Mouse (Mus musculus) liver, adult 2 months (tissue): ENCODE measurements around the gene Zfp148.

Experiments used
- CTCF ChIP-seq: fragments of 200-500 bp; IDR thresholded peaks from 2 replicates; pipeline ENCODE4 v1.5.1; 2011; ENCODE audit warnings: low read depth, low read length, control low read depth
- POLR2A ChIP-seq: fragments of 200-500 bp; IDR thresholded peaks from 2 replicates; pipeline ENCODE4 v1.6.1; 2011; ENCODE audit warnings: low read length, control low read depth; ENCODE audit not compliant: insufficient read depth; ENCODE audit errors: extremely low read depth

GRCm38 (mm10) chr16:33459101-33459500 is 78.5 kb downstream of the Zfp148 start:
- no peak for TF ChIP-seq CTCF
- no peak for TF ChIP-seq POLR2A
